Mouse (Mus musculus): Measurements from ENCODE around the gene Dnm3. TPM values are rescaled to one million over a fixed set of nuclear protein-coding genes. Genes with fewer than 3 reads are reported as not detected.
A peak's percentile ranks its signal among the peaks of the same experiment; 100 is the strongest.

Gene Dnm3
- total and polyA plus RNA-seq, 2 experiments from 2014 or later = 56.3 to 64.7 TPM

DNA sequence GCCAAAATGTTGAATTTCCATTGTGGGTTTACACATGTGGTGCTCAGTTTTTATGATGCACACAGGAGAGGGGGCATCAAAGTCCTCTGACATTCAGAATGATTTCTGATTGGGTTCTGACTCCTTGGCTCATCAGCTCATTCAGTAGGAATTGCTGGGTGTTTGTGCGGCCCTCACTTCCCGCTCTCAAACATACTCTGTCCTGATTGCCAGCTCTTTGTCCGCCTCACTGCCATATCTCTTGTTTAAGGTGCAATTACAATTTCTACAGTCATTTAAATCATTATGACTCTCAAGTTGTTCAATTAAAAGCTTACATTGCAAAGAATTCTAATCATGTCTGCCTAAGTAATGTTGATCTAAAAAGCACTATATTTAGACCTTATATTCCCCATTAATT is 179.3 kb downstream of the Dnm3 start:
- no peak for TF ChIP-seq CTCF (IDR thresholded peaks at IDR 0.05; ENCODE audit: low read depth)
- no peak for DNase-seq (ENCODE audit: low spot score)
- H3K4me3 ChIP-seq (ENCODE audit: low read length) = no peak overlapping the region
- no peak overlapping the region for H3K4me2 ChIP-seq (ENCODE audit: low read depth, low read length)
- H3K4me1 ChIP-seq (ENCODE audit: insufficient read depth, low read length) = no peaks in the 10 kb centered on the region
- H3K9me3 ChIP-seq (ENCODE audit: low read length) = no peaks in the 10 kb centered on the region
- ATAC-seq = no peak
- no peaks in the 10 kb centered on the region for H3K27me3 ChIP-seq (ENCODE audit: insufficient read depth, low read length)
- H3K27ac ChIP-seq = no peak overlapping the region
- H3K36me3 ChIP-seq (ENCODE audit: insufficient read depth, low read length) = no peaks in the 10 kb centered on the region; the same call in 1 of the 2 replicates
- WGBS = 91% methylated on average over 3 of the region's 3 CpGs
- no peak overlapping the region for H3K9ac ChIP-seq (replicated peaks; ENCODE audit: low read length)

DNA sequence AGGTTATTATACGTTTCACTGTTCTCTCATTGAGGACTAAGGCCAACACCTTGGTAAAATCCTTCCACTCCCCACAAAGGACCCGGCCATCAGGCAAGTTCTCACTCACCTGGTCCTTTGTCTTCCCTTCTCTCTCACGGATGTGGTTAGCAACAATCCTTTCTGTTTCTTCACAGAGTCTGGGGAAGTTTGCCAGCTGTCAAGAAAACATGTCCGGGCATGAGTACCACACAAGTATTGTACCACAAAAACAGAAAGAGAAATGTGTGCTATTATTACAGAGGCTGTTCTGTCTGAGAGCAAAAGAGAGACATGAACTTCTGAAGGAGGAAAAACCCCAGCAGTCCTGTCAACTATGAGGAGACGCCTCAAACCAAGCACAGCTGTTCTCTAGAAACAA is 182.4 kb downstream of the Dnm3 start:
- no peak for TF ChIP-seq CTCF (IDR thresholded peaks at IDR 0.05; ENCODE audit: low read depth)
- no peaks in the 10 kb centered on the region for H3K4me1 ChIP-seq (ENCODE audit: insufficient read depth, low read length)

DNA sequence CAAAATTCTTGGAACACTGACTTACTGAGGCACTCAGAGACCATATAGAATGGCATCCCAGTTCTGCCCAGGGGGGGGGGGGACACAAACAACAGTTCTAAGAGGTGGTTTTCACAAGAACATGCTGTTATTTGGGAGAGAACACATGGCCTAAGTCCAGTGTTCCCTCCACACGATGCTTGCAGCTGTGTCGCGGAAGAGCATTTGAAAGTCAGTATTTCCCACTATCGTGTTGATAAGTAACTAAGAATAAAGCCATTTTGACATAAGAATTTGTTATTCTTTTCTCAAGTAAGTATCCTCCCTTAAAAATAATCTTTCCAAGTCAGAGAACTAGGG is 183.3 kb downstream of the Dnm3 start:
- Histone ChIP-seq H3K27ac (peak overlapping the region; percentile 54; the same call in 1 of the 2 replicates), H3K9ac (replicated peaks; ENCODE audit: low read length) (no peak overlapping the region), H3K4me2 (ENCODE audit: low read depth, low read length) (no peak overlapping the region), H3K27me3 (ENCODE audit: insufficient read depth, low read length) (no peaks in the 10 kb centered on the region), H3K36me3 (ENCODE audit: insufficient read depth, low read length) (peaks cover 4% of the 10 kb centered on the region; the same call in 1 of the 2 replicates), H3K4me3 (ENCODE audit: low read length) (no peak overlapping the region), H3K9me3 (ENCODE audit: low read length) (no peaks in the 10 kb centered on the region), H3K4me1 (ENCODE audit: insufficient read depth, low read length) (no peaks in the 10 kb centered on the region)
- WGBS = 59% methylated on average over 4 of the region's 4 CpGs
- TF ChIP-seq CTCF (IDR thresholded peaks at IDR 0.05; ENCODE audit: low read depth) = no peak
- ATAC-seq = peak; percentile 49
- DNase-seq (ENCODE audit: low spot score) = peak; percentile 20

More for the DNA sequence above, 182.4 kb downstream of the Dnm3 start:
- no peak overlapping the region for H3K4me3 ChIP-seq (ENCODE audit: low read length)
- H3K9ac ChIP-seq (replicated peaks; ENCODE audit: low read length) = no peak overlapping the region
- peaks cover 4% of the 10 kb centered on the region; the same call in 1 of the 2 replicates for H3K36me3 ChIP-seq (ENCODE audit: insufficient read depth, low read length)
- no peaks in the 10 kb centered on the region for H3K9me3 ChIP-seq (ENCODE audit: low read length)
- 0 out of 2 replicates have a peak overlapping the region, but pooled peaks have one; percentile 32 for H3K27ac ChIP-seq
- H3K4me2 ChIP-seq (ENCODE audit: low read depth, low read length) = no peak overlapping the region
- 69% methylated on average over 5 of the region's 5 CpGs for WGBS
- DNase-seq (ENCODE audit: low spot score) (no peak), ATAC-seq (no peak)
- no peaks in the 10 kb centered on the region for H3K27me3 ChIP-seq (ENCODE audit: insufficient read depth, low read length)

DNA sequence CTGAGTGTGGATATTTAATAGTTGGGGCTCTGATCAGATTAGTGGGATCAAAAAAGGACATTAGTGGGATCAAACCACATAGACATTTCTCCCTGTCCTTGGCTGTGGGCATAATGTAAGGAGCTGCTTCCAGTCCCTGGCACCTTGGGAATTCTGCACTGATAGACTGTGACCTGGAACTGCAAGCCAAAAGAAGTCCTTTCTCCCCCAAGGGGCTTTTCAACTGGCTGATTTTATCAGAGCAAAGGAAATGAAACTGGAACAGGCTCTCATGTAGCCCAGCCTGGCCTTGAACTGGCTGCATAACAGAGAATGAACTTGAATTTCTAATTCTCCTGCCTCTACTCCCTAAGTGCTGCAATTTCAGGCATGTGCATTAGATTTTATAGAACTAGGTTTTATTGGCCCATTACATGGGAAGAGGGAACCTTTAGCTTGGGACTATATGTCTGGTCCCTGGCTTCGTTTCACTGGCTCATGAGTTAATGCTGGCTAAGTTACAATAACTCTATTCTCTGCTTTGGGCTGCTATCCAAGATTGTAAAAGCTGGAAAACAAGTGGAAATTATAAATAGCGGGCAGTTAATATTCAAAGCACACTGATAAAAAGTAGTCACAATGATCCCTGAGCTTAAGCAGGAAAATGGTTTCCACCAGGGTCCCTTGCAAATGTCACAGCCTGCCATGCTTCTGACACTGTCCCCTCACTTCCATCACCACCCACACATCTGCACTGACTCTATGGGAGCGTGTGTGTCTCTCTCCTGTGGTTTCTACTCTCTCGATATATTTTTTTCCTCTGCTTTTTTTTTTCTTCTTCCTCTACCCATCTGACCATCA is 183.9 kb downstream of the Dnm3 start:
- Histone ChIP-seq H3K27ac (peak overlapping the region; percentile 54), H3K27me3 (ENCODE audit: insufficient read depth, low read length) (no peaks in the 10 kb centered on the region), H3K36me3 (ENCODE audit: insufficient read depth, low read length) (peaks cover 4% of the 10 kb centered on the region; the same call in 1 of the 2 replicates), H3K9me3 (ENCODE audit: low read length) (no peaks in the 10 kb centered on the region), H3K4me2 (ENCODE audit: low read depth, low read length) (no peak overlapping the region), H3K9ac (replicated peaks; ENCODE audit: low read length) (no peak overlapping the region), H3K4me3 (ENCODE audit: low read length) (no peak overlapping the region), H3K4me1 (ENCODE audit: insufficient read depth, low read length) (no peaks in the 10 kb centered on the region)
- DNase-seq (ENCODE audit: low spot score) (peak; percentile 62), ATAC-seq (peak; percentile 56)
- whole genome bisulfite sequencing = 43% methylated on average over 4 of the region's 4 CpGs
- TF ChIP-seq CTCF (IDR thresholded peaks at IDR 0.05; ENCODE audit: low read depth) = no peak

DNA sequence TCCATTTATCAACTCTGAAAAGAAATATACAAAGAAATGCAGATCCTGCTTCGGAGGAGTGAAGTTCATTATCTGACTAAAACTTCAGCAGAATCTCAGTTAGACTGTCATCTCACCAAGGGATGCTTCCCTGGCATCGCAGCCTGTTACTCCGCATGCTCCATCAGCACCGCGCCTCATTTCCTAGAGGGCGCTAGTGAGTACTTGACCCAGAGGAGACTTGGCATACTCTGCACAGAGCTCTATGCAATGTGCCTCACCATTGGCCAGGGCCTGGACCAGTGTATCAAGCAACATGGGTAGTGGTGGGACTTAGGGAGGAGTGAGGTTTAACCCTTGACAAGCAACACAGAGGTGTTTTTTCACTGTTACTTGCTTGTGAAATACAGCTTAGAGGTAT is 190.9 kb downstream of the Dnm3 start:
- Histone ChIP-seq H3K9ac (replicated peaks; ENCODE audit: low read length) (no peak overlapping the region), H3K27me3 (ENCODE audit: insufficient read depth, low read length) (no peaks in the 10 kb centered on the region), H3K4me3 (ENCODE audit: low read length) (no peak overlapping the region), H3K27ac (no peak overlapping the region), H3K4me2 (ENCODE audit: low read depth, low read length) (no peak overlapping the region), H3K36me3 (ENCODE audit: insufficient read depth, low read length) (no peaks in the 10 kb centered on the region; the same call in 1 of the 2 replicates), H3K4me1 (ENCODE audit: insufficient read depth, low read length) (no peaks in the 10 kb centered on the region), H3K9me3 (ENCODE audit: low read length) (no peaks in the 10 kb centered on the region)
- ATAC-seq (0 out of 2 replicates have a peak, but pooled peaks have one; percentile 35), DNase-seq (ENCODE audit: low spot score) (peak; percentile 30)
- TF ChIP-seq CTCF (IDR thresholded peaks at IDR 0.05; ENCODE audit: low read depth) = 0 out of 2 replicates have a peak, but pooled peaks have one; percentile 37
- 52% methylated on average over 6 of the region's 6 CpGs for WGBS

DNA sequence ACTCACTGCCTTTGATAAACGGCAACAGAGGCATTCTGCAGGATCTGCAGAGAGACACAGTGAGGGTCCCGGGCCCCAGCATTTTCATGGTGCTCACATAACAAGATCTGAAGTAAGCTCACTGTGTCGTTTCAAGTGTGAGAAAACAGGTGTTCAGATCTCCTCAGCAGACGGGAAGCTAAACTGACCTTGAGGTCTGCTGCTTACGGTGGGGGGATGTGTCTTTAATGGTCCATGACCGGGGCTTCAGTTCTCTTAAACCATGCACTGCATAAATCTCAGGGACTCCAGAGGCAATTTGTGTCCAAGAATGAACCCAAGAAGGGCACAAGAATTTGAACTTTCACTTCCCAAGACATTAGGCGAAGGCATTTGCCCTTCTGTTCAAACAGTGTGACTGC is 195.9 kb downstream of the Dnm3 start:
- no peaks in the 10 kb centered on the region; the same call in 1 of the 2 replicates for H3K36me3 ChIP-seq (ENCODE audit: insufficient read depth, low read length)
- no peak overlapping the region for H3K27ac ChIP-seq
- no peaks in the 10 kb centered on the region for H3K9me3 ChIP-seq (ENCODE audit: low read length)
- no peak for ATAC-seq
- H3K9ac ChIP-seq (replicated peaks; ENCODE audit: low read length) = no peak overlapping the region
- DNase-seq (ENCODE audit: low spot score) = no peak
- H3K4me2 ChIP-seq (ENCODE audit: low read depth, low read length) = no peak overlapping the region
- 28% methylated on average over 7 of the region's 7 CpGs for WGBS
- H3K27me3 ChIP-seq (ENCODE audit: insufficient read depth, low read length) = no peaks in the 10 kb centered on the region
- no peak for TF ChIP-seq CTCF (IDR thresholded peaks at IDR 0.05; ENCODE audit: low read depth)
- H3K4me1 ChIP-seq (ENCODE audit: insufficient read depth, low read length) = no peaks in the 10 kb centered on the region
- H3K4me3 ChIP-seq (ENCODE audit: low read length) = no peak overlapping the region

DNA sequence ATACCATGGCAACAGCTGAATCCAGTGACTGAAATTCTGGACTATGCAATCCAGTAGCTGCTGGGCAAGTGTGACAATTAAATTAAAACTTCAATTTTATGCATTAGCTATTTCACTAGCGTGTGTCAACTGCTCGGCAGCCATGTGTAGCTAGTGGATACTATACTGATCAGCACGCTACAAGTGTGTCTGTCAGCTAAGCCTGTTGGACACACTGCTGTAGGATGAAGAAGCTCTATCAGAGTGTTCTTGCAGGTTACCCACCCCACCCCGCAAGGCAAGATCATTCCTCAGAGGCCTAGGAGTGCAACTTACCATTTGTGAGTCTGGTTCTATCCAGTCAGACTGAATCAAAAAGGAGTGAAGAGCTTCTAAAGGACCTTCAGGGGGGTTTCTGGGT is 197.8 kb downstream of the Dnm3 start:
- Histone ChIP-seq H3K27ac (no peak overlapping the region), H3K4me2 (ENCODE audit: low read depth, low read length) (no peak overlapping the region), H3K9ac (replicated peaks; ENCODE audit: low read length) (no peak overlapping the region), H3K4me1 (ENCODE audit: insufficient read depth, low read length) (no peaks in the 10 kb centered on the region), H3K9me3 (ENCODE audit: low read length) (no peaks in the 10 kb centered on the region), H3K4me3 (ENCODE audit: low read length) (no peak overlapping the region), H3K36me3 (ENCODE audit: insufficient read depth, low read length) (no peaks in the 10 kb centered on the region; the same call in 1 of the 2 replicates), H3K27me3 (ENCODE audit: insufficient read depth, low read length) (no peaks in the 10 kb centered on the region)
- no peak for TF ChIP-seq CTCF (IDR thresholded peaks at IDR 0.05; ENCODE audit: low read depth)
- 65% methylated on average over 4 of the region's 4 CpGs for WGBS
- no peak; the same call in 1 of the 2 replicates for ATAC-seq
- DNase-seq (ENCODE audit: low spot score) = no peak
